Mouse (Mus musculus): Measurements from ENCODE around the gene Actr5. TPM values are rescaled to one million over a fixed set of nuclear protein-coding genes. Genes with fewer than 3 reads are reported as not detected.

The Actr5 gene
- polyA plus RNA-seq, 1 experiment = 18.9 TPM

DNA sequence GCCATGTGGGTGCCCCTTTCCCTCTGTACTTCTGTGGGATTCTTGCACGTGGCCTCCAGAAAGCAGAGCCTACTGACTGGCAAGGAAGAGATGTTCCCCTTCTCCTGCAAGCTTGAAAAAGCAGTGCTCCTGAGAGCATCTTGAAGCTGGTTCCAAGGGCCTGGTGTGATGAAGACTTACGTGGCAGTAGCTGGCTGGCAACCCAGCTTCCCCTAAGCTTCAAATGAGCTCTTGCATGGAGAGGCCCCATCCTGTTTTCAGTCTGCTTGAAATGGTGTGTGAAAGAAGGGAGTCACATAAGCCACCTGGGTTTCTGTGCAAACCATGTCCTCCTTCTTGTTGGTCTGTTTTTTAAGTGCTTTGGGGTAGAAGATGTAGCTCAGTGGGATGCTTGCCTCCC is 17.9 kb downstream of the Actr5 start:
- no peak for TF ChIP-seq GATA1 (IDR thresholded peaks at IDR 0.05; ENCODE audit: low read length)

DNA sequence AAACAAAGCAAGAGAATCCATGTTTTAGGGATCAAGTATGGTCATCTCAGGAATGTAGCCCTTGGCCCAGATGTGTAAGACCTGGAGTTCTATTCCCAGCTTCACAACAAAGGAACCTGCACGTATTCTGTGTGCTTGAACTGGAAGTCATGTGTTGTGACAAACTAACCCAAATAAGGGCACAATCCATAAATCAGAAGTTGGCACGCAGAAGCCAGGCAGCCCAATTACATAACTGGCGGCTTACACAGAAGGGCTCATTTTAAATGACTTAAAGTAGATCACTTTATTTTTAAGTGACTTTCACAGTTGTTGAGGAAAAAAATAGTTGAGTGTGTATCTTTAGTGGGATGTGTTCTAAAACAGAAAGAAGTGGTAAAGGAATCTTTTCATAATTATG is 19.1 kb downstream of the Actr5 start:
- no peak for TF ChIP-seq GATA1 (IDR thresholded peaks at IDR 0.05; ENCODE audit: low read length)

DNA sequence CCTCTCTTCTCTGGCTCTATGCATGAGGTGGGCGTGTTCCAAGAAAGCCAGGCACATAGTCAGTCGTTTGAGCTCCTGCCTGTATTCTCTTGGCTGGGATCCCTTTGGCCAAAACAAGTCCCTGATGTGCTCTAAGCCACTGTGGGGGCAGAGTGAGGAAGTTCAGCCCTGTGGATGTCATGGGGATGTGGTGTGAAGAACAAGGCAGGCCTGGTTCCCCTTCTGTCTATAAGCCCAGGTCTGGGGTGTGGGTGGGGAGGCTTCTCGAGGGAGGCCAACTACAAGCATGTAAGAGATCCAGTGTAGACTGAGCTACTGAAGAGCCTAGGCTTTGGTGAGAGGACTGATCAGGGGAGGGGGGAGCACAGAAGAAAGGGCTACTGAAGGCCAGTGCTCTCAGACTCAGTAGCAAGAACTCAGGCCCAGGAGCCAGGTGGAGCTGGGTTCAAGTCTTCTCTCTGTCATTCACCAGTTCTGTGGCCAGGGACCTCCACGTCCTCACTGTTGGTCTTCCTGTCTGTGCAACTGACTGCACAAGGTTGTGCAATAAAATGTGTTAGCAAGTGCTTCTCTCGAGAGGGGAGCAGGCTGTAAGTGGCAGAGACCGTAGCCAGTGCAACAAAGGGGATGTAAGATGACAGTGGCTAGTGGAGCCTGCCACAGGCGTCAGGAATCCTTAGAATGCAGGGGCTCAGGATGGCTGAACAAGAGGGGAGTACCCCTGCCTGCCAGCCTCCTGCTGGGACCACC is 26.6 kb downstream of the Actr5 start:
- TF ChIP-seq GATA1 (IDR thresholded peaks at IDR 0.05; ENCODE audit: low read length) = no peak

DNA sequence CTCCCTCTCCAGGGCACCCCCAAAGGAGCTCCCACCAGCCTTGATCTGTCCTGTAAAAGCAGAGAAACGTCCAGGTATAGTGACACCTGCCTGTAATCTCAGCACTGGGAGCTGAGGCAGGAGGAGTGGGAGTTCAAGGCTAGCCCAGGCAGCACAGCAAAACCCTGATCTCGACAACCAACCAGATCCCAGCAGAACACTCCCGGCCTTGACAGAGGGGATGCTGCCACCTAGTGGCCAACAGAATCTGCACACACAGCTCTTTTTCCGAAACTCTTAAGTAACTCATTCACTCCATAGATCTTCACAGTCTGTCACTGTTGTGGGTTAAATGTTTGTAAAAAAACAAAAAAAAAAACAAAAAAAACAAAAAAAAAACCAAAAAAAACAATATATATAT is 28.3 kb downstream of the Actr5 start:
- no peak for TF ChIP-seq GATA1 (IDR thresholded peaks at IDR 0.05; ENCODE audit: low read length)

DNA sequence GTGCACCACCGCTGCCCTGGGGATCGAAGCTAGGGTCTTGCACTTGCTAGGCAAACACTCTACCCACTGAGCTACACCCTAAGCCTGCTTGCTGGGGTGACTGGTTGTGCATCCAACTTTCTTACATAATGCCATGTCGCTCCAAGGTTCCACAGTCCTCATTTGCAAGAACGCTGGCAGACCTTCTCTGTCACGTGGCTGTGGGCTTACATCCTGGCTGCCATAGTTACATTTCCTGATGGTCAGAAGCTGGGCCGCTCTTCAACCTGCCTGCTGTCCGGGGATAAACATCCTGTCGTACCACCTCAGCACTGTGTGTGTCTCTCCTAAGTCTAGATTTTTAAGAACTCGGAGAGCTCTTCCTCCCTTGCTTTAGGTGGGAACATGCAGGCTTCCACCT is 30.0 kb downstream of the Actr5 start:
- TF ChIP-seq GATA1 (IDR thresholded peaks at IDR 0.05; ENCODE audit: low read length) = no peak

DNA sequence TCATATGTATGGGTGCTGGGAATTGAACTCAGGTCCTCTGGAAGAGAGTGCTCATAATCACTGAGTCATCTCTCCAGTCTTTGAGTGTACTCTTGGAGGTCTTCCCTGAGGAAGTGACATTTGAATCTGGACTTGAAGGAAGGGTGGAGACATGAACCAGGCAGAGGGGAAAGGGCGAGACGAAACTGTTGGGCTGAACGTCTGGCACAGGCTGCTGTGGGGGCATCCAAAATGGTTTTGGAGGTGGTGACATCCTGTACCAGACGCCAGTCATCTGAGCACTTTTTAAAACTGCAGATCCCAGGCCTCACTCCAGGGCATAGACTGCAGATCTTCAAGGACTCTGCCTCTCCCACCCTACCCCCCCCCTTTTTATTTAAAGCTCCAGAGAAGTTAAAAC is 31.1 kb downstream of the Actr5 start:
- no peak for TF ChIP-seq GATA1 (IDR thresholded peaks at IDR 0.05; ENCODE audit: low read length)

DNA sequence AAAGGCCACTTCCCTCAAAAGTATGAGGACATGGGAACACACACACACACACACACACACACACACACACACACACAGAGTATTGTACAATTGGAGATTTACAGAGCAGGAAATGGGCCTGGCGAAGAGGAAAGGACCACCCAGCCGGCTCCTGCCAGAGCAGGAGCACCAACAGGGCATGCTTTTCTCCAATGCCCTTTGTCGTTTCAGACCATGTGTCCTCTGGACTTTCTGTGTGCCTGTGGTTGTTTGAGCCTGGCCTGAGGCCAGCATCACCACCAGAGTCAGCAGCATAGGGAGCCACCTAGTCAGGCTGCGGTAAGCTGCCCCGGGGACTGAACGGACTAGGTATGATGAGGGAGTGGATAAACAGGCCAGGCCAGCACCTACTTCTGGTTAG is 34.1 kb downstream of the Actr5 start:
- TF ChIP-seq GATA1 (IDR thresholded peaks at IDR 0.05; ENCODE audit: low read length) = no peak

DNA sequence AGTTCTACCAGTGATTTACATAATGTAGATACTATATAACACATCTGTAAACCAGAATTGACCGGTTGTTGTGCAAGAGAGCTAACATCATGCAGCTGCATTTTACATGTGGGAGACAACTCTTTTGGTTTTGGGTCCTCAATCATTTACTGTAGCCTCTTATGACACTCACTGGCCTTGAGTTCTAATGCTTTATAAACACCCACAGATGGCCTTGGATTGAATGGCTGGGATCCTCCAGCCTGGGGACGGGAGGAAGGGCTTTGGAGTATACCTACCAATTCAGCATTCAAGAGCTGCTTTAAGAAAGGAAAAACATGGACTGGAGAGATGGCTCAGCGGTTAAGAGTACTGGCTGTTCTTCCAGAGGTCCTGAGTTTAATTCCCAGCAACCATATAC is 34.7 kb downstream of the Actr5 start:
- TF ChIP-seq GATA1 (IDR thresholded peaks at IDR 0.05; ENCODE audit: low read length) = no peak

DNA sequence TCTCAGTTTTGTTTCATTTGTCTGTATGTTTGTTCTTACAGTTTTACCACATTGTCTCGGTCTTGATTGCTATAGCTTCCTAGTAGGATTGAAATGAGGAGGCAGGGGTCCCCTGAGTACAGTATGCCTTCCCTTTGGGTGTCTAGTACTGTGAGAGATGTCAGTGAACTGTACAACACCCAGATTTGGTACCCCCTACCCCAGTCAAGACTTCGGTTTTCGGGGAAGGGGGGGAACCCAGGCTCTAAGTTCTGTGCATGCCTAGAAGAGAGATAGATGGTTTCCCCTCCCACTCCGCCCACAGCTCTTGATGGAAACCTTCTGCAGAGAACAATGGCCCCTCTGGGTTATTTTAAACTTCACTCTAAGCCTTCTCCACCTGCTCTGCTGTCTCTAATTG is 40.4 kb downstream of the Actr5 start, which contains the start of gene Ppp1r16b:
Gene Ppp1r16b (plus strand): TSS at position 301 of the 400 bp plus-strand sequence.
- no peak for TF ChIP-seq GATA1 (IDR thresholded peaks at IDR 0.05; ENCODE audit: low read length)

DNA sequence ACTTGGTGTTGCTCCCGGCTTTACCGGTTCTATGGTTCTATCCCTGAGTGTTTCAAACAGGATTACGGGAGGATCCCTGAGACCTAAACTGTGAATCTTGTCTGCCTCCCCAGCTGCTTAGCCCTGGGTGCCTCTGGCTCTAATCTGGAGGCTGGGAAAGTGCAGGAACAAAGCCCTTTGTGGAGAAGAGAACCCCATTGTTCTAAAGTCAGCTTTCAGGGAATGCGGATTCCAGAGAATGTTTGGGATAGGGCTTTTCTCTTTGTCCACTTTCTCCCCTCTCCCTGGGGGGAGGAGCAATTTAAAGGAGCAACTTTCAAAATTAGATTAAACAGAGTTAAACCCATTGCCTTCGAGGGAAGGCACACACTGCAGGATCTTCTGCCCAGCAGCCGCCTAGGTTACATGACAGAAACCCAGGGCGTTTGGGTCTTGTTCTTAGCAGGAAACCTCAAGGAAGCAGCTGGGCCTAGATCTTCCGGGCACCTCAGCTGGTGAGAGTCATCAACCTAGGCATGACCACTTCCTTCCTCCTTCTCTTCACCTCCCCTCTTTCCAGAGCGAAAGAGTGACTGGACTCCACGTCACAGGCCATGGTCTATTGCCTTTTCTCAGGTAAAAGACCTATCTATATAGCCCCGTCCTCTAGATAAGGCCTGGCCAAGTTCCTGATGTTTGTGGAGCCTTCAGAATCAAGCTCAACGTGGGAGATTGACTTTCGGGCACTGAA is 41.5 kb downstream of the Actr5 start:
- TF ChIP-seq GATA1 (IDR thresholded peaks at IDR 0.05; ENCODE audit: low read length) = no peak

DNA sequence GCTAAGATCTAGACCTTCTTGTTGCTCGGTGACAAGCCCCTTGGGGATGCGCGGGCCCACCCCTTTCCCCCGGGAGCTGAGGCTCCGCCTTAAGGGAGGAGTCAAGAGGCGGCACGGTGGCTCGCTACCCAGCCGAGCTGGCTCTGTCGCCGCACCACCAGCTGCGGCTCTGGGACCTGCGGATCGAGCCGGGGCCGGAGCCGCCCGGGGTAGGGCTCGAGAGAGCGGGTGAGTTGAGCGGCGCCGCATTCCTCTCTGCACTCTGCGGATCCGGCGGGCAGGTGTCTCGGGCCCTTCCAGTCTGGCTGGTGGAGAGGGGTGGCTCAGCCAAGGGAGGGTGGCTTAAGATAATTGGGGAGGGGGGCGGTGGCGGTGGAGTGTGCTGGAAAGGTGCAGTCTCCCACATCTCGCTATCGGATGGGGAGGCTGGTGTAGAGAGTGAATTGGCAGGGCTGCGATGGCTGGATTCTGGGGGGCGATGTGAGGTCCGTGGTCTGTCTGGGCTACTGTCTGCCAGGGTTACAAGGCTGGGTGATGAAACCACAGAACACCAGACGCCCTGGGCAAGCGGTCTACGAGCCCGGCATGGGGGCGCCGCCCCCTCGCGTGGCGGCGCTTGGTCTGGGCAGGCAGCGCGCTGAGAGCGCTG is 42.5 kb downstream of the Actr5 start:
- no peak for TF ChIP-seq GATA1 (IDR thresholded peaks at IDR 0.05; ENCODE audit: low read length)

DNA sequence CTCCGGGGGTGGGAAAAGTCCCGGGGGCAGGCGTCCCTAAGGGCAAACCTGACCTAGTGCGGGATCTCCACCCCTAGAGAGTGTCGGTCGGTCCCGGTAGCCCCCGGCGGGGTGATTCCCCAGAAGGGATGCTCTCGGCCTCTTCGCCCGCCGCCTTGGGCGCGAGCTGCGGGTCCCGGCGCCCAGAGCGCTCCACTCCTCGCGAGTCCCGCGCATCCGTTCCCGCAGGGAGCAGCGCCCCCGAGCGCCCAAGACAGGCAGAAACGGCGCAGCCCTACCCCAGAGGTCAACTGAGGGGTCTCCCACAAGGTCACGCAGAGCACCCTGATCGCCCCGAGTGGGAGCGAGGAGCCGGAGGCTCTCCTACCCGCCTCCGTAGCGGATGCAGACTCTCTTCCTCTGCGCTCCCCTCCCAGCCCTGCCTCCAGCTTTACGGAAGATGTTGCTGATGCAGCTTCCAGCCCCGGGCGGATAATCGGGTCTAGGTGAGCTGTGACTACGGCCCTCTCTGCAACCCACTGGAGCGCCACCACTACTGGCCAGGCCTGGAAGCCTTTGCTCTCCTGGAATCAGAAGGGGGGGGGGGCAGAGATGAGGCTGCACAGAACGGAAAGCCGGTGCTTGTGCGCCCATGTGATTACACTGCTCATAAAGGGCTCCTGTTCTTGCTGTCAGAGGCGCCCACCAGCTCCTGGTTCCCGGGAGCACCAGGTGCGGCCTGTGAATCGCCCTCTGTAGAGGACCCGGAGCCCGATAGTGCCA is 43.2 kb downstream of the Actr5 start:
- TF ChIP-seq GATA1 (IDR thresholded peaks at IDR 0.05; ENCODE audit: low read length) = no peak

DNA sequence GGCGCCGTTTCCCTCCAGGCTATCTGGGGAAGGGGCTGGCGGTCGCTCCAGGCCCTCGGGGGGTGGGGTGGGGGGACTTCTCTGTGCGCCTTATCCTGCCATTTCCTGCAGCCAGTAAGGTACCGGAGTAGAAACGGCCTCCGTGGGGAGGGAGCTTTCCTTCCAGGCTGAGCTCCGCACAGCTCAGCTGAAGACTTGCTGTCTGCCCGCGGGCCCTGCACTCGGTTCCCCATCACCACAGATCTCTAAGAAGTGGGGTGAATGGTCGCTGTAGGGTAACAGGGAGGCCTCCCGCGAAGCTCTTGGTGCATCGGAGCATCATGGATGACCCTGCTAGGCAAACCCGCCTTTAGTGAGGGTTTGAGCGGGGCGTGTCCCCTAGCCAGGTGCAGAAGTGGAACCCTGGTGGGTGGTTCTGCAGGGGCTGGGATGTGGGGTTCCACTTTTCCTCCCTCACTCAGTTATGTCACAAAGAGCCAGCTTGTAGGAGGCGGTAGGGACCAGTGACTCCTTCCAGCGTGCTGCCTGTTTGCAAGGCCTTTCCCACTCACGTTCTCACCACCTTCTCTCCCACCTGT is 43.8 kb downstream of the Actr5 start:
- no peak for TF ChIP-seq GATA1 (IDR thresholded peaks at IDR 0.05; ENCODE audit: low read length)

DNA sequence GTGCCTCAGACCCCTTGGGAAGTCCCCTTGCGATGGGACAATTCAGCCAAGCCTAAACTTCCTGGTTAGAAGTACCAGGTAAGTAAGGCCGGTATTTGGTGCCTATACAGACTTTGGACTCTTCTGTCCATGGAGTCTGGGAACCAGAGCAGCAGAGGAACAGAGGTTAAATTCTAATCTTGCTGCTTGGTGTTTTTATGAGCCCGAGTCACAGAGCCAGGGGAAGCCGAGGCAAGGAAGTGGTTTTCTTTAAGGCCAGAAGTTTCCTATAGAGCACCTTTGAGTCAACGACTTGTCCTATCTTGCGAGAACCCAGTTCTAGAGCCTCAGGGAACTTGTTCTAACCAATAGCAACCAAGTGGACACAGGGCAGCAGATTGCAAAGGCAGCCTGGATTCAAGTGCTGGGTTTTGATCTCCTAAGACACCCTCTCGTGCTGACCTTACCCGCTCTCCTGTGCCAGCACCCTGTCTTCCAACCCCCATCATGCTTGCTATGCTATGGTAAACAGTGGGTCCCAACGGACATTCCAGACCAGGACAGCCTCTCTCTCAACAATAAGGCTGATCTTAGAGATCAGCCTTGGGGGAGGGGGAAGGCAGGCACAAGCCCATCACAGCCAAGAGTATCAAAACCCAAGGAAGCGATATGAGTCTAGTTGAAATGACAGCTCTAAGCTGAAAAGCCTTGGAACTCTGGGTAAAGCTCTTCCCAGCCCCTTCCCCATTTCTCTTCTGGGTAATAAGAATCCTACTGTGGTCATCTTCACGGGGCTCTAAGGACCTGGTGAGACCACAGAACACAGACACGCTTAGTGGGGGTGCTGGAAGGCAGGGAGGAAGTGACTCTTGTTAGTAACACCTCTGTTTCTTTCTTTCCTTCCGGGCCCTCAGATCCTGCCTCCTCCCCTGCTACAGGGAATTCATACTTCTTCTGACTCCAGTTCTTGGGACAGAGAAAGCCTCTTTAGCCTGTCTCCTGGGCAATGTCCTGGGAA is 44.8 kb downstream of the Actr5 start:
- no peak for TF ChIP-seq GATA1 (IDR thresholded peaks at IDR 0.05; ENCODE audit: low read length)

Data from G1E-ER4 (cell line).